Mouse (Mus musculus) ovary, postnatal 14 days (tissue): ENCODE measurements around the gene Nob1.

ENCODE experiments used
- DNase-seq: peaks from one replicate; pipeline ENCODE4 v3.0.0; 2022; ENCODE audit warnings: low spot score

Nob1 gene

GRCm38 (mm10) chr8:107435962-107436831 lies 11.3 kb upstream of the Nob1 start, which contains the start of gene Wwp2:
TSS of gene Wwp2 (plus strand) at chr8:107436365.
- DNase-seq: peak; percentile 62

- DNase-seq: no peak
Measured at GRCm38 (mm10) chr8:107435421-107435961, 10.6 kb upstream of the Nob1 start.

- DNase-seq: no peak
Measured at GRCm38 (mm10) chr8:107430821-107431220, 6.0 kb upstream of the Nob1 start.

GRCm38 (mm10) chr8:107425230-107425597 lies 363 bp upstream of the Nob1 start:
- DNase-seq: no peak

GRCm38 (mm10) chr8:107424176-107424575 lies 675 bp downstream of the Nob1 start:
- no peak for DNase-seq

- no peak for DNase-seq
Measured at GRCm38 (mm10) chr8:107417001-107417400, 7.8 kb downstream of the Nob1 start.

GRCm38 (mm10) chr8:107413881-107414280 lies 11.0 kb downstream of the Nob1 start:
- no peak for DNase-seq

- no peak for DNase-seq
Measured at GRCm38 (mm10) chr8:107412552-107412951, 12.3 kb downstream of the Nob1 start.

GRCm38 (mm10) chr8:107411391-107411790 lies 13.5 kb downstream of the Nob1 start:
- DNase-seq: no peak

GRCm38 (mm10) chr8:107405935-107406334 lies 18.9 kb downstream of the Nob1 start:
- DNase-seq: no peak

- no peak for DNase-seq
Measured at GRCm38 (mm10) chr8:107404057-107404456, 20.8 kb downstream of the Nob1 start.

- DNase-seq: peak; percentile 61
Measured at GRCm38 (mm10) chr8:107403038-107403781, 21.6 kb downstream of the Nob1 start, which contains the start of gene Nqo1. TSS of gene Nqo1 (minus strand) at chr8:107403206.

GRCm38 (mm10) chr8:107401866-107402265 lies 23.0 kb downstream of the Nob1 start:
- no peak for DNase-seq

- DNase-seq: no peak
Measured at GRCm38 (mm10) chr8:107399495-107399894, 25.4 kb downstream of the Nob1 start.

- no peak for DNase-seq
Measured at GRCm38 (mm10) chr8:107397665-107398064, 27.2 kb downstream of the Nob1 start.

- no peak for DNase-seq
Measured at GRCm38 (mm10) chr8:107396106-107396670, 28.7 kb downstream of the Nob1 start.

GRCm38 (mm10) chr8:107395397-107395796 lies 29.5 kb downstream of the Nob1 start:
- no peak for DNase-seq

- DNase-seq: no peak
Measured at GRCm38 (mm10) chr8:107391136-107391516, 33.7 kb downstream of the Nob1 start.

GRCm38 (mm10) chr8:107390476-107391135 lies 34.2 kb downstream of the Nob1 start:
- no peak for DNase-seq

- DNase-seq: peak; percentile 82
Measured at GRCm38 (mm10) chr8:107389557-107389956, 35.3 kb downstream of the Nob1 start.

GRCm38 (mm10) chr8:107387861-107388260 lies 37.0 kb downstream of the Nob1 start:
- DNase-seq: no peak

- no peak for DNase-seq
Measured at GRCm38 (mm10) chr8:107386642-107387041, 38.2 kb downstream of the Nob1 start.
